Mouse (Mus musculus): ENCODE results near the gene Fntb. TPM values are rescaled to one million over a fixed set of nuclear protein-coding genes. Genes with fewer than 3 reads are reported as not detected.
"Not testable (repeated sequence)": the region's sequence is repeated elsewhere in the genome, so short reads cannot be mapped to it uniquely, and the experiment has no call there.

Fntb gene
- total RNA-seq, 2 experiments from 2014 or later = 23.8 to 23.9 TPM

DNA sequence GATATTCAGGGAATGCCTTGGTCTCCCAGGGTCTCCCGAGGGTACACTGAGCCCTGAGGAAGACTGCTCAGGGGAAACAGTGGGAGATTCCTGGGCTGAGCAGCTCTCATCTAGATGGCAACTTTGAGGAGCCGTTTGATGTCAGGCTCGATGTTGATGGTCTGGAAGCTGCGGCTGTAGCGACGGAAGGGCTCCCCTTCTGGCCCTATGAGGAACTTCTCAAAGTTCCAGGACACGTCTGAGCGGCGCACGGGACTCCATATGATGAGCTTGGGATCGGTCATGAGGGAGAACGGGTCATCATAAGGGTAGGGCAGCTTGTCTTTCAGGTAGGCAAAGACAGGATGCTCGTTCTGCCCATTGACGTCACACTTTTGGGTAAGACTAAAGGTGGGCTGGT is 27.2 kb downstream of the Fntb start:
- not testable (repeated sequence) for DNase-seq (ENCODE audit: low spot score in 2 of 2)

DNA sequence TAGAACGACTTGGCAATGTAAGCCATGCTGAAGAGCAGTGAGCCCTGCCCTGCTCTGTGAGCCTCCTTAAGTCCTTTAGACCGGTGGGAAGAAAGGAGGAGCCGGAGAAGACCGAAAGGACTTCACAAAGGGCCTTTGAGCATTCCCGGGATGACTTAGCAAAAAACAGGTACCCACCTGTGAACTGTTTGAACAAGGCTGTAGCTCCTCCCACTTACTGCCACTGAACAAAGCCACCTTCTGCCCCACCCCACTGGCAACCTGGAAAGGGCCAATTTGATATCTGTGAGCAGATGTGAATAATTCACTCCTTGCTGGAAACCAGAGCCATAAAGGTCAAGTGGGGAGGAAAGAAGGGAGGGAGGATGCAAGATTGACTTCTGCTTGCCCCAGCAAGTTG is 30.0 kb downstream of the Fntb start, which contains the start of gene Gpx2:
Gene Gpx2, minus strand, starts transcription at position 205 of the 400 bp plus-strand sequence.
- DNase-seq (ENCODE audit: low spot score in 2 of 2) = no peak

DNA sequence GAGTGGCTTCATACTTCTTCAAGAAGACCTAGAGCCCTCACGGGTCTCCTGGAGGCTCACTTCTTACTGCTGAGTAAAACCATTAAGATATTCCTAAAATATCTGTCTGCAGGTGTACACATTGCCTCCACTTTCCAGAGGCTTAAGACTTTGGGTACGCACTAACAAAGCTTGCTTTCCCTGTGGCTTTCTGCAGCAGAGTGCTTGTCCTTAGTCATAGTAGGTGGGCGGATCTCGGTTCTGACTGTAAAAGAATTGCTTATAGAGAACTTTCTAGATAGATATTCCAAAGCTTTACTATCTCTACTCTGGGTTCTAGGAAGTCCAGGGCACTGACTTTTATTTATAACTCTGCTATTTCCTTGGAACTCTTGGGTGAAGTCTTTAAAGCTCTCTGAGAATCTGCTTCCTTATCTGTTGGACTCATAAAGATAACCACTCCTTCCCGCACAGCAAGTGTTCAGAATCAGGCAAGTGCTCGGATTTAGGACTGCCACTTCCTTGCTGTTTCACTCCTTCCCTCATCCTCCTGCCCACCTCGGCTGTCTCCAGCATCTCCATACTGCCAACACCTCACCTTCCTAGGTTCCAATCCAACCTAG is 31.6 kb downstream of the Fntb start:
- DNase-seq (ENCODE audit: low spot score in 2 of 2) = no peak

DNA sequence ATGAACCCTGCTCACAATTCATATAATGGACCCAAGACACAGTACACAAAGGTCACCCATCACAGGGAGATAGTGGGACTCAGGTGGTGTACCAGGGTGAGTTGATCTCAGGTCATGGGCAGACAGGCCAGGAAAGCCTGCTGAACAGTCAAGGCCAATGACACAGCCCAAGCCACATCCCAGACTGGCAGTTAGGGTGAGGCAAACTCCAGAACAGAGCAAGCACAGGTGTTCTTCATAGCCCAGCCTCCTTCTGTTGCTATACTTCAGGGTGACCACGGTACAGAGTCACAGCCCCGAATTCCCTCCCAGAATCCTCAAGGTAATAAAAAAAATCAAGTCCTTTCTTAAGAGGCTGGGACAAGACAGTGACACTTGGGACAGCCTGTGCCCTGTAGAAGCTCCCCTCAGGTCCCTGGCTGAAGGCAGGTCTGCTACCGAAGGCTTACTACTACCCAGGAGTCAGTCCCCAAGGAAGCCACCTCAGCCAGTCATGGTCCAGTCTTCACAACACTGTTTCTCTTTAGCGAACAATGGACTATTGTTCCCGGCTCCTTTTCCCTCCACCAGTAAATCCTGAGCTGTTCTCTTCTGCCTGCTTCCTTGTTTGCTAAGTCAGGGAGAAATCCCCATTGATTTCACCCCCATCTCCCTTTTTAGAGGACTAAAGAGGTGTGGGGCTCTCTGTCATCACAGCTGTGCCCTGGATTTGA is 32.8 kb downstream of the Fntb start:
- DNase-seq (ENCODE audit: low spot score in 2 of 2) = no peak

DNA sequence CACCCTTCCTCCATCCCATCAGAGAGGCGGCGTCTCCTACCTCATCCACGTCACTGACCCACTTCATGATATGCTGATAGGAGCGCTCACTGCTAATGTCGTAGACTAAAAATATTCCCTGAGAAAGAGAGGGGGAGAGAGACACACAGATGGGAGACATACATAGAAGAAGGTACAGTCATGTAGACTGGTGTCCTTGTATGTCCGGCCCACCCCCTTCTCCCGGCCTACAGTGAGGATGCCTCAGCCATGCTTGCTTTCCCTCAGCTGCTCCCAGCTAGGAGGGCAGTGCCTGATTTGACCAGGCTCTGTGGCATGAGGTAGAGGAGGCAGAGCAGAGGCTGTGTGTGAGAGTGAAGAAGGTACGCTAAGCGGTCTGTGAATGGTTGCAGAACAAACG is 37.6 kb downstream of the Fntb start:
- DNase-seq (ENCODE audit: low spot score in 2 of 2) = no peak

DNA sequence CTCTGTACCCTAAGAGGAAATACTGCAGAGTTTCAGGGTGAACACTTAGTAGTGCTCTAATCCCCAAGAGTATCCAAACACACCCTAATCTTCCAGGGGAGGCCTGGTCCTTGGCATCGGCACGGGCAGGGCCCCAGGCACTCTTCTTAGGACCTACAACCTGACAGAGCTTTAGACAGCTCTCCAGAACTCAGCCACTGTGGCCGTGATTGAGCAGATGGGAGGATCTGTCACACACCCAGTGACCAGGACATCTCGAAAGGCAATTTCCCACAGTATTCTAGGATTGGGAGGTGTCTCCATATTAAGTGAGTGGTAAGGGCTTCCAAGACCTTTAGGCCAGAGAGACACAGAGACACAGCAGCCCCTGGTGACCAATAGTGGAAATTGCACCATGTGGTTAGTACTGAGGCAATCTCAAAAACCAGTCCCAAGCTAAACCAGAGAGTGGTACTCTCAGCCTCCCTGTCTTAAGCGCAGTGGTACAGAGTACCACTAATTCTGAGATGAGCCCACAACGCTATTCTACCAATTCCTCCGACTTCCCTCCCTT is 38.4 kb downstream of the Fntb start:
- peak in 1 of 2 experiments; percentile 59 for DNase-seq (ENCODE audit: low spot score in 2 of 2)

DNA sequence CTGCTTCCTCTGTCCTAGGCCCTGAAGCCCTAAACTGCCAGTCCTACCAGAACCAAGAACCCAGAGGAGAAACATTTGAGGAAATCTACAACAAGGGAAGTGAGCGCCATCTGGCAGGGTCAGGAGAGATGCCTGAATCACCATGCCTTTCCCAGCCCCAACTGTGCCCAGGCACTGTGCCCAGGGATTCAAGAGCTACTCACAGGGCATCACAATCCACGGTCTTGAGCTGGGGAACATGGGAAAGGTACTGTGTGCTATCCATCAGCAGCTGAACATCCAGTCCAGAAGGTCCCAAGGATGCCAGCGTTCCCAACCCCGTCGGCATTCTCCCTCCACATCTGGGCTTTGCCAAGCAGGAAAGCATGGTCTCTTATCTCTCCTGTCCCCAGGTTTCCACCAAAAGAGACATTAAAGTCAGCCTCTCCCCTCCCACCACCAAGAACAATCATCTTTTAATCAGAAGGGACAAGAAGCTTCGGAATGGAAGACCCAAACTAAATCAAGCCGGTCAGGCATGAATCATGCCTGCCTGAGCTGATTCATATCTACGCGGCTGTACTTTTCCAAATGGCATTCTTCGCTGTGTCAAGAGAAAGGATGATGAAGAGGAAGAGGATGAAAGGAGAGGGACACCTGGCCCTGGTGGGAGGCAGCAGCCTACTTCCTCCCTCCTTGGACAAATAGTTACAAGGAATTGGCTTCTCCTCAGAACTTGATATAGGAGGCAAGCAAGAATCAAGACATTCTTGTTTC is 39.8 kb downstream of the Fntb start:
- no peak for DNase-seq (ENCODE audit: low spot score in 2 of 2)

DNA sequence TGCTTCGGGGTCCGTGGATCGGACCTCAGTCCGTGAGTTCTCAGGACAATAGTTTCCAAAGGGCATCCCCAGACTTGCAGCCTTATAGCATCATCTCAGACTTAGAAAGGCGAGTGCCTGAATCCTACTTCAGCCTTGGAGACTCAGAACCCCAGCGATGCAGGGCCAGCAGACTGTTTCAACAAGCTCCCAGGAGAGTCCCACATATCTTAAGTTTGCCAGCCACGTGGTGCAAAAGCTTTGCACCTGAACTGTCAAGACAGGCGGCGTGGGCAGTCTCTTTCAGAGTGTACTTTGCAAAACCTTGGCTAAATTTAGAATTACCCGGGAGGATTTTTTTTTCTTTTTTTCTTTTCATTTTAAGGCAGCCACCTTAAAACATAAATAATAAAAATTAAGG is 42.4 kb downstream of the Fntb start:
- DNase-seq (ENCODE audit: low spot score in 2 of 2) = no peak

DNA sequence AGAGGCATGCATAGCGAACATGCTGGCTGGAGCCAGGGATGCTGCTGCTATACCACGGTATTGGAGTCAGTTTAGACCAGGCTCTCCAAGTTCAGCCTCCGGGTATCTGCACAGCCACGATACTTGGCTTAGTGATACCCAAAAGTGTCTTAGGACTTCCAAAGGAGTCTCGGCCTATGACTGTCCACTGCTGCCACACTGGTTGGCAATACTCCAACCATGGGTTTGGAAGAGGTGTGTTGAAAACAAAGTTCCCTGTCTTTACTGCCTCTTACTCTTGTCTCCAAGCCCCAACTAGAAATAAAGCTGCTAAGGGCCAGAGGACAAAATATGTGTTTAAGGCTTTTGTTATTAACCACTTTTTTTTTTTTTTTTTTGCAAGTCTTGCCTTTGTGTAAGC is 45.1 kb downstream of the Fntb start:
- no peak for DNase-seq (ENCODE audit: low spot score in 2 of 2)

DNA sequence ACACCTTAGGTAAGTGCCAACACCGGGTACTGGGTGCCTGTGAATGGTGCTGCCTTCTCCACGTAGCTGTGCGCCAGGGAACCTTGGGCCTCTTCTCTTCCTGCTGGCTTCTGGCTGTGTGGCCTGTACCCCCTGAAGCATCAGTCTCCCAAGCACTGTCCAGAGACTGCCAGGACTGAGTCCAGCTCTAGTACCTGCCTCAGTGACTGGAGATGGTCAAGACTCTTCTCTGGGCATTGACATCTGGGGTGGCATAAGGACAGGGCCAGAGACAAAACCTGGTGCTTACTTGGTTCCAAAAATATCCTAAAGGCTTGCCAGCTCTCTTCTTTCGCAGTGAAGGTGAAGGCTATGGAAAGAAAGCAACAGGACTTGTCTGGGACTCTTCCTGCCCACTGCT is 45.6 kb downstream of the Fntb start:
- DNase-seq (ENCODE audit: low spot score in 2 of 2) = no peak

DNA sequence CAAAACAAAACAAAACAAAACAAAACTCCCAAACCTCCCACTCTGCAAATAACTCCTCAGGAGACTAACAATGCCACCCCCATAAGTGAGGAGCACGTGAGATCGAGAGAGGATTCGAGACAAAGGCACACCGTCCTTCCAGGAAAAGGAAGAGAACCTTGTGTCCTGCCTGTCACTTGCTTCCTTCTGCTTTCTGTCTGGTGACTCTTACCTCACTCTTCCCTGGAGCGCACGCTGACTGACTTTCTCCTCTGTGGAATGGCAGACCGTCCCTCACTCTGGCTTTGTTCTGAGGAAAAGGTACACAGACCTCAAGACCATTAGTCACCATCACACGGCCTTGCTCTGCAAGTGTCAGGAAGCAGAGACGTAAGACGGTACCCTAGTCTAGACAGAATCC is 48.2 kb downstream of the Fntb start:
- no peak for DNase-seq (ENCODE audit: low spot score in 2 of 2)

DNA sequence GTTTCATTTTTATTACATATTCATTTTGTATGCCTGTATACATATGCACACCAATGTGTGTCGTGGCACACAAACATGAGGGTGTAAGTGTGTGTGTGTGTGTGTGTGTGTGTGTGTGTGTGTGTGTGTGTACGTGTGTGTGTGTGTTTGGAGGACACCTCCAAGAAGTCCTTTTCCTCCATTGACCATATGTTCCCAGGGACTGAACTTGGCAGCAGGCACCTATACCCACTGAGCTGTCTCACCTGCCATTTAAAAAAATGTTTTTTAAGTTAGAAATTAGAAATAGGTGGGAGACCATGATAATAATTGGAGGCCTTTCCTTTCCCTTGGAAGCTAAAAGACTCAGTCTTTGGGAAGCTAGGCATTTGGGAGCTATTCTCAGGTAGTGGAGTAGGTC is 48.7 kb downstream of the Fntb start:
- no peak for DNase-seq (ENCODE audit: low spot score in 2 of 2)

DNA sequence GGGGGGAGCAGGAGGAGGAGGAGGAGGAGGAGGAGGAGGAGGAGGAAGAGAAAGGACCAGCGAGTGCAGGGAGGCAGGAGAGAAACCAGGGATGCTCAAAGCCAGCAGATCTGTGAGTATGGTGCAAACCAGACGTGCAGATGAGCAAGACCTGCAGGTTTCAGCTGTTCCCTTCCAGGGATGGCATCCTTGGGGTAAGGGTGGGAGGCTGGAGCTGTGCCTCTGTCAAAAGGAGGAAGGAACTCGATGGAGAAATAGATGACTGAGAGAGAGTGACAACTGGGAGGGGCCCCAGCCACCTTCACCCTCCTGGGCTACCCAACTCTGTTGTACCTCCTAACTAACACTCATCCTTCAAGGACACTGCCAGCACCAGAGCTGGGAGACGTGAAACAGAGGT is 51.3 kb downstream of the Fntb start:
- no peak for DNase-seq (ENCODE audit: low spot score in 2 of 2)

DNA sequence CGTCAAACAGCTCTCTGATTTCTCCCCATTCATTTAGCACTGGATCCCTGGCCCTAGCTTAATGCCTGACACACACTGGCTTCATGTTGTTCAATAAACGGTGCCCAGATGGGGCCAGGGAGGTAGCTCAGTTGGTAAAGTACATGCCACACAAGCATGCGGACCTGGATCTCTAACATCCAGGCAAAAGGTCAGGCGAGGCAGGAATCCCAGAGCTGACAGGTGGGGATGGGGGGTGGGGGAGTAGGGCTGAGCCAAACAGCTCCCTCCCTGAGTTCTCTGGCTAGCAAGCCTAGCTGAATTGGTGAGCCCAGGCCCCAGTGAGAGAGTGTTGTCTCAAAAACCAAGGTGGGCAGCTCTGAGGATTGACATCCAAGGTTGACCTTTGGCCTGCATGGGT is 51.8 kb downstream of the Fntb start:
- no peak for DNase-seq (ENCODE audit: low spot score in 2 of 2)

DNA sequence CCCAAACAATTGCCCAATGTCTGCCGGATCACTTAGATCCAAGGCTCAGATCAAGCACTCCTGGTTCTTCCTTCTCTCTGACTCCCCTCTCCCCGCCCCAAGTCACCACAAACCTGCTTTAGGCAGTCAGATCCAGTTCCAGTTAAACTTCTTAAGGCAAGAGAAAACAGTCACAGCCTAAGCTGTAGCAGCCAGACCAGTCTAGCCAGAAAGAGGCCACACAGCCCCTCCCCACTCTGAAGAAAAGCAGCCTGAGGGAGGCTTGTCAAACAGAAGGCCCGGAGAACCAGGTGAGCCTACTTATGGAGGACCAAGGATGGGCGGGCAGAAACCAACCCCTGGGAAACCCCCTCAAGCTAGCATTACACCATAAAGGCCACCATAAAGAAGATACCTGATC is 52.7 kb downstream of the Fntb start:
- DNase-seq (ENCODE audit: low spot score in 2 of 2) = no peak

DNA sequence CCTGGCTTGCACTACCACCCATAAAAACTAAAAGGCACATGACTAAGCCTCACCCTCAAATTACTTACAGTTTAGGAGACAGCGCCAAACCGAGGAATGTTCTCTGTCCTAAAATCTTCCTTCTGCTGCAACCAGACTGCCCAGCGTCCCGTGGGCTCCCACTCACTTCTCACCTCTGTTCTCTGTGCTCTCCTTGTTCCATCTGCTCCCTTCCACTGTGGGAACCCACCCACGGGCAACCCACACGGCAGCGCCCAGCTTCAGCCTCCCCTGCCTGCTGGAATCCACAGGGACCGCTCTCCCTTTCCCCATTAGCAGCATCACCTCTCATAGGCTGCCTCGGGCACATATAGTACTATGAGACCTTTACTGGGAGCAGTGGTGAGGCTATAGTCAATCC is 53.5 kb downstream of the Fntb start:
- no peak for DNase-seq (ENCODE audit: low spot score in 2 of 2)

DNA sequence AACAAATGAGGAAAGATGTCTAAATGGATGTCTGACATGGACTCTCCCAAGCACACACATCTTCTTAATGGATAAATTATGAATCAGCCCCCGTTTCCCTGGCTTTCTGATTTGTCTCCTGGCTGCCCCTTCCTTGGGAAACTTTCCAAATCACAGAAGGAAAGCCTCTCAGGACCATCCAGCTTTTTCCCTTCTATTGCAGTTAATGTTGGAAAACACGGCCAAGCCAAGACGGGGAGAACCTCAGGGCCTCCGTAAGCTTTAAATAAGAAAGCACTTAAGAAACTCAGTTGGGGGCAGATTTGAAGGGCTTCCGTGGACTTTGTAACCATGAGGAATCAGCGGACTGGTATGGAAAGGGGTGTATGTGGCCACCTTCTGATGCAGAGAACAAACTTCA is 54.4 kb downstream of the Fntb start:
- no peak for DNase-seq (ENCODE audit: low spot score in 2 of 2)

DNA sequence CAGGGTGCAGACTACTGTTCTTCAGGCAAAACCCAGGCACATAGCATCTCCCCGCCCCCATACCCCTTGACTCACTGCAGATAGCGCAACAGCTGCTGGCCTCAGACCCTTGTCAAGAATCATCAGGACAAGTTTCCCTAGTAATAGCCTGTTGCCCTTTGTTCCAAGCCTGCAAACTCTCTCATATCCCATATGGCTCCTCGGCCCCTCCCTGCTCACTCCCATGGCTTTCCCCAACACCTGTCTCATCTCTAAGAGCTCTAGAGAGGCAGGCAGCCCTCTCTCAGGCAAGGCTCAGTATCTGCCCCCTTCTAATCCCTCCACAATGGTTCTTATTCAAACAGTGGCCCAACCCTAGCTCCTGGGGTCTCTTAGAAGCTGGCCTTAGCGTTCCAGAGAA is 55.2 kb downstream of the Fntb start:
- DNase-seq (ENCODE audit: low spot score in 2 of 2) = no peak

DNA sequence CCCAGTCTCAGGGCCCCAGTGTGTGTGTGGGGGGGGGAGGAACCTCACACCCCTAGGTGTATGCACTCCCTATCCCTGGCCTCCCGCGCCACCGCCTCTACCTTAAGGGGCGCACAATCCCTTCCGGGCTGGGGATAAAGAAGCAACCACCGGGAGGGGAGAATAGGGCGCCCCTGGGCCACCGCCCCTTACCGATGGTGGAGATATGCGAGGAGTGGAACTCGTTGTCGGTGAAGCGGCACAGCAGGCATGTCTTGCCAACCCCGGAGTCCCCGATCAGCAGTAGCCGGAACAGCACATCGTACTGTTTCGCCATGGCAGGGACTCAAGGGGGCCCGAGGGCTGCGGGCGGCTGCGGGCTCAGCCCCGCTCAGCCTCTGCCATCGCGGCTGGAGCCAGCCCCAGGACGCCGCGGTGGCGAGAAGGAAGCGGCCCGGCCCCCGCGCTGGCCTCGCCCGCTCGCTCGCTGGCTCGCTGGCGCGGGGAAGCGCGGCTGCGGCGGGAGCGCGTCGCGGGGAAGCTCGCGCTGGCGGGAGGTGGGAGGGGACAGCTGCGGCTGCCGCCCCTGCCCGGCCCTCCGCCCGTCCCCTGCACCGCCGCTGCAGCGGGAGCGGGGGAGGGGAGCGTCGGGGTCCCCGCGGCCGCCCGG is 56.7 kb downstream of the Fntb start:
- peak; percentile 47 to 62 for DNase-seq (ENCODE audit: low spot score in 2 of 2)

DNA sequence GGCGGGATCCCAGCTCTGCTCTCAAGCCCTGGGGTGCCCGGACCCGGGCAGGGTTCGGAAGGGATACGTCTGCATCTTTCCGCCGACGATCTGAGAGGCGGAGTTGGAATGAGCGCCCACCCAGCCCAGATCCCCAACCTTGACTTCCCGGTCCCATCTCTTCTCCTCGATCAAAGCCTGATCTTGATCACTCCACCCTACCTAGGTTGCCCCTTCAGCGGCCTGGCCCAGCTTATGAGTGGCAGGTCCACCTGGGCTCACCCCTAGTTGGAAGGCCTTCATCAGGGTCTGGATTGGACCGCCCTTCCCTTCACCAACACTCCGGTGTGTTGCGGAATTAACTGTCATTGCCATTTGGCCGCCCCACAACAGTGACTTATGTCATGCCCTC is 57.3 kb downstream of the Fntb start, which contains the start of gene Rab15:
Gene Rab15, minus strand, starts transcription at position 258 of the 391 bp plus-strand sequence.
- DNase-seq (ENCODE audit: low spot score in 2 of 2) = no peak

DNA sequence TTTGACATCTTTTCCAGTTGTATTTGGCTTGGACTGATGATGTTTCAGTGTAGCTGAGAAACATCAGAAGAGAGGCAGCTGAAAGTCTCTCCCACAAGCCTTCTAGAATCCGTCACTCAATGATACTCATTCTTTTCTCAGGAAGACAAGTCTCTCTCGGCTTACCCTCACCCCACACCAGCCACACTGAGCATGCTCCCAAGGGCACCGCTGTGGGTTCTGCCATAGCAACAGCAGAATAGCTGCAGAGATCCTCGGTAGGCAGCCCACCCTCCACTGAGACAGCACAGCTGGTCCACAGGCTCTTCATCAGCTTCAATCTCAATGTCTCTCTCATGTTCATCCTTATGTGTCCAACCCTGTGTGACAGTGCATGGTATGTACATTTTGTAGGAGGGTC is 59.9 kb downstream of the Fntb start:
- DNase-seq (ENCODE audit: low spot score in 2 of 2) = no peak

DNA sequence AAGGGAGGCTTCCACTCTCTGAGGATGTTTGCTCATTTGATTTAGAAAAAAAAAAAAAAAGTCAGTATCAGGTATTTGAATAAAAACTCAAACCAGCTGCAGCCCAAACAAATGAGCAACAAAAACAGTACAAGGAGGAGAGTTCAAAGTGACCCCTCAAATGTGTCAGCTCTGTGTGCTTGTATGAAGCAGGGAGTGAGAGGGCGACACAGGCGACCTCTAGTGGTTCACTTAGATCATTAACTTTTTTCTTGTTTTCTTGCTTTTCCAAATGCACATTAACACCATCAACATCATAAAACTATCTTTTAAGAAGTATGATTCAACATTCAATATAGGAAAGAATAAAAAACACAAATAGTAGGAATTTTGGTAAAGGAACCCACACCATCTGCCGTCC is 67.3 kb downstream of the Fntb start:
- DNase-seq (ENCODE audit: low spot score in 2 of 2) = no peak
